18 mouse cellular contexts compared by ENCODE assay signal in genomic region chr17:66572677-66573060, GRCm38 (mm10). TPM values are rescaled to one million over a fixed set of nuclear protein-coding genes. Genes with fewer than 3 reads are reported as not detected.
DNase-seq lines count a peak whose midpoint lies in the region; ATAC-seq and TF ChIP-seq lines count a peak whose summit lies in the region.
"Had no signal": no experiment of that assay in that cellular context is flagged by ENCODE, and none has a peak within 500 bp of the region (broad histone marks: within the 10 kb centered on the region; RNA-seq: fewer than 3 reads in every experiment).

No protein-coding gene starts in this region.

- DNase-seq in cerebellum, postnatal 10 days: peak; percentile 74 to 80
- no peak for DNase-seq in cerebellum, adult 8-10 months
- DNase-seq in kidney, adult 2 months: peak; percentile 14
- DNase-seq in kidney, adult 11 months: no peak
- DNase-seq in right cerebral cortex, postnatal 14 days: peak; percentile 22
- no peak for DNase-seq in right cerebral cortex, adult 18-20 months
- DNase-seq in frontal cortex, postnatal 36 days (ENCODE audit: low spot score in 2 of 2): no peak
- DNase-seq: cerebellum, adult 11-12 months; liver, postnatal 0 days; thymus, postnatal 25 days had no signal

- no peak overlapping the region for H3K4me3 ChIP-seq in kidney, adult 2 months (ENCODE audit: insufficient read depth, low read depth, low read length)
- H3K4me3 ChIP-seq in lung, embryonic 15.5 days: no peak overlapping the region
- H3K4me3 ChIP-seq: forebrain, embryonic 10.5 days; hindbrain, embryonic 12.5 days; midbrain, embryonic 13.5 days had no signal

- no peak overlapping the region for H3K27ac ChIP-seq in kidney, adult 2 months (ENCODE audit: insufficient read depth, low read depth, low read length)
- H3K27ac ChIP-seq in lung, embryonic 15.5 days: peak overlapping the region; percentile 49
- H3K27ac ChIP-seq: forebrain, embryonic 10.5 days; hindbrain, embryonic 12.5 days; midbrain, embryonic 13.5 days had no signal

- H3K9ac ChIP-seq in lung, embryonic 15.5 days: no peak overlapping the region
- H3K9ac ChIP-seq: hindbrain, embryonic 12.5 days; liver, postnatal 0 days; midbrain, embryonic 13.5 days had no signal

- no peak for TF ChIP-seq POLR2A in kidney, adult 2 months (IDR thresholded peaks at IDR 0.05; ENCODE audit: low read depth, low read length)

- no peaks in the 10 kb centered on the region for H3K36me3 ChIP-seq in kidney, adult 2 months (ENCODE audit: control insufficient read depth, insufficient read depth, low read length)
- H3K36me3 ChIP-seq in lung, embryonic 15.5 days: no peaks in the 10 kb centered on the region
- H3K36me3 ChIP-seq: forebrain, embryonic 10.5 days; hindbrain, embryonic 12.5 days; midbrain, embryonic 13.5 days had no signal

- no peak for ATAC-seq in lung, embryonic 15.5 days (ENCODE audit: borderline replicate concordance, extremely low read depth, low FRiP score, low TSS enrichment)
- ATAC-seq: liver, postnatal 0 days; midbrain, embryonic 13.5 days had no signal

- H3K9me3 ChIP-seq in lung, embryonic 15.5 days: no peaks in the 10 kb centered on the region
- H3K9me3 ChIP-seq: forebrain, embryonic 10.5 days; hindbrain, embryonic 12.5 days; midbrain, embryonic 13.5 days had no signal

- H3K27me3 ChIP-seq in kidney, adult 2 months (replicated peaks; ENCODE audit: control insufficient read depth, insufficient read depth, low read length): no peaks in the 10 kb centered on the region
- H3K27me3 ChIP-seq in lung, embryonic 15.5 days: no peaks in the 10 kb centered on the region
- H3K27me3 ChIP-seq: hindbrain, embryonic 12.5 days; midbrain, embryonic 13.5 days had no signal

- no peak for TF ChIP-seq CTCF in kidney, adult 2 months (conservative IDR thresholded peaks at IDR 0.05; ENCODE audit: insufficient read depth, insufficient read length, low read depth, low read length)

- 63% methylated on average over 4 of the region's 4 CpGs for WGBS in kidney, adult 2 months
- 52% methylated on average over 4 of the region's 4 CpGs for WGBS in lung, embryonic 15.5 days

- H3K4me1 ChIP-seq in kidney, adult 2 months (ENCODE audit: control insufficient read depth, insufficient read depth, low read length): no peaks in the 10 kb centered on the region
- H3K4me1 ChIP-seq in lung, embryonic 15.5 days: peaks cover 4% of the 10 kb centered on the region; the same call in 1 of the 2 replicates
- H3K4me1 ChIP-seq: midbrain, embryonic 13.5 days had no signal

- H3K4me2 ChIP-seq in lung, embryonic 15.5 days: peak overlapping the region; percentile 22; the same call in 1 of the 2 replicates
- H3K4me2 ChIP-seq: hindbrain, embryonic 12.5 days; midbrain, embryonic 13.5 days had no signal

RNA-seq across cellular contexts. Expression of gene Themis3, which starts 21.8 kb away (rescaled TPM):
- not detected in 2 replicates for polyA plus RNA-seq in kidney, adult 2 months (2012; rRNA removed)
- polyA plus RNA-seq in lung, embryonic 15.5 days (2015; fragmentation: Nextera tagmentation; extraction: Ambion mirVana): 0.40 and 0.60 TPM in 2 replicates
- polyA plus RNA-seq: C2C12; embryonic facial prominence, embryonic 11.5 days; gonadal fat pad, adult 2 months; hindbrain, embryonic 12.5 days; midbrain, embryonic 13.5 days; neural tube, embryonic 11.5 days had no signal

RNA-seq across cellular contexts. Expression of gene Rab12, which starts 53.1 kb away (rescaled TPM):
- 22.9 and 24.9 TPM in 2 replicates for polyA plus RNA-seq in kidney, adult 2 months (2012; rRNA removed)
- 57.8 and 58.9 TPM in 2 replicates for polyA plus RNA-seq in lung, embryonic 15.5 days (2015; fragmentation: Nextera tagmentation; extraction: Ambion mirVana)

Comparison
In these comparisons a context has a peak if more than half of its experiments do, and no peak if none do; other contexts are left out.
1. DNase-seq: peak in cerebellum, postnatal 10 days (2 of 2), kidney, adult 2 months (single experiment) and right cerebral cortex, postnatal 14 days (single experiment); none in cerebellum, adult 8-10 months (single experiment), kidney, adult 11 months (single experiment), right cerebral cortex, adult 18-20 months (single experiment) and frontal cortex, postnatal 36 days (0 of 2).